Mouse (Mus musculus) cortical plate, adult 2 months (tissue): Measurements from ENCODE around the gene Mdm1.

Experiments
- CTCF ChIP-seq: fragments of 200-500 bp; IDR thresholded peaks from 2 replicates; pipeline ENCODE4 v1.5.1; 2011; ENCODE audit warnings: mild to moderate bottlenecking, control low read depth, low read length; ENCODE audit not compliant: insufficient read depth; ENCODE audit errors: extremely low read depth
- POLR2A ChIP-seq: fragments of 200-500 bp; IDR thresholded peaks from 2 replicates; pipeline ENCODE4 v1.6.1; 2011; ENCODE audit warnings: mild to moderate bottlenecking, low read length, control low read depth; ENCODE audit not compliant: insufficient read depth; ENCODE audit errors: extremely low read depth

GRCm38 (mm10) chr10:118103906-118104305 lies 37.7 kb upstream of the Mdm1 start:
- TF ChIP-seq CTCF (no peak), POLR2A (no peak)
